Mouse (Mus musculus) ES-E14 (cell line): ENCODE measurements around the gene Lrrc17. TPM values are rescaled to one million over a fixed set of nuclear protein-coding genes. Genes with fewer than 3 reads are reported as not detected.

Source experiments
- DNase-seq: peaks from one replicate; pipeline ENCODE4 v3.0.0-alpha.2; 2013; ENCODE audit warnings: low read depth, low spot score
- H3K27ac ChIP-seq: 2 replicates; pipeline ENCODE4 v1.5.1; 2012; ENCODE audit warnings: low read depth, mild to moderate bottlenecking, low read length, moderate library complexity, mixed read lengths; ENCODE audit not compliant: poor library complexity, insufficient read depth, severe bottlenecking
- H3K36me3 ChIP-seq: 2 replicates; pipeline ENCODE4 v1.6.1; 2012; ENCODE audit warnings: mild to moderate bottlenecking, low read length, moderate library complexity, mixed read lengths; ENCODE audit not compliant: control insufficient read depth, poor library complexity, insufficient read depth, severe bottlenecking
- H3K4me1 ChIP-seq, 2 experiments: fragments of 150-350 bp in 1 of 2; sonication (generic) in 1 of 2; 2 replicates each; pipeline ENCODE4 v1.6.1; 2012; ENCODE audit warnings: low read length in 2 of 2, mild to moderate bottlenecking in 1 of 2, mixed read lengths in 1 of 2; ENCODE audit not compliant: control insufficient read depth in 2 of 2, insufficient read depth in 2 of 2, poor library complexity in 1 of 2
- H3K4me3 ChIP-seq, 2 experiments: fragments of 150-350 bp in 1 of 2; sonication (generic) in 1 of 2; 2 replicates each; pipeline ENCODE4 v1.5.1; 2012; ENCODE audit warnings: low read length in 2 of 2, low read depth in 1 of 2, mild to moderate bottlenecking in 1 of 2, mixed read lengths in 1 of 2; ENCODE audit not compliant: insufficient read depth in 1 of 2, poor library complexity in 1 of 2, severe bottlenecking in 1 of 2
- H3K9ac ChIP-seq: 2 replicates; pipeline ENCODE4 v1.6.1; 2012; ENCODE audit warnings: low read depth, mild to moderate bottlenecking, low read length, mixed read lengths; ENCODE audit not compliant: poor library complexity, insufficient read depth, severe bottlenecking
- H3K9me3 ChIP-seq: fragments of 150-350 bp; sonication (generic); 2 replicates; pipeline ENCODE4 v1.6.1; 2012; ENCODE audit warnings: low read depth, mild to moderate bottlenecking, low read length; ENCODE audit not compliant: control insufficient read depth, insufficient read depth
- CHD2 ChIP-seq: IDR thresholded peaks from 2 replicates; pipeline ENCODE4 v1.6.1; 2014; ENCODE audit warnings: mild to moderate bottlenecking, low read depth, low read length, inconsistent platforms
- HCFC1 ChIP-seq: IDR thresholded peaks from 2 replicates; pipeline ENCODE4 v1.6.1; 2012; ENCODE audit warnings: low read length, inconsistent platforms, borderline replicate concordance; ENCODE audit not compliant: insufficient read depth
- MAFK ChIP-seq: IDR thresholded peaks from 2 replicates; pipeline ENCODE4 v1.6.1; 2014; ENCODE audit warnings: mild to moderate bottlenecking, low read depth, low read length, inconsistent platforms; ENCODE audit not compliant: insufficient read depth
- ZC3H11A ChIP-seq: IDR thresholded peaks from 2 replicates; pipeline ENCODE4 v1.6.1; 2012; ENCODE audit warnings: low read depth, mild to moderate bottlenecking, inconsistent platforms, low read length, borderline replicate concordance
- ZNF384 ChIP-seq: IDR thresholded peaks from 2 replicates; pipeline ENCODE4 v1.6.1; 2012; ENCODE audit warnings: low read depth, low read length, inconsistent platforms
- in situ Hi-C, 2 experiments: fragments of 600-800 bp; cut with MboI; formaldehyde crosslinking; loops; one replicate each; pipeline ENCODE4 v1.15.1; 2025; ENCODE audit warnings: low sequenced_read_pairs in 2 of 2, inconsistent platforms in 1 of 2; ENCODE audit not compliant: unreplicated experiment in 2 of 2
- total RNA-seq: library from RNA; depleted of rRNA; stranded (reverse); fragments of 300-350 nt; gene quantifications from 2 replicates; pipeline ENCODE4 v1.2.3, GENCODE M21; 2012

Gene Lrrc17
- total RNA-seq, 1 experiment, result 0.13 TPM

DNA sequence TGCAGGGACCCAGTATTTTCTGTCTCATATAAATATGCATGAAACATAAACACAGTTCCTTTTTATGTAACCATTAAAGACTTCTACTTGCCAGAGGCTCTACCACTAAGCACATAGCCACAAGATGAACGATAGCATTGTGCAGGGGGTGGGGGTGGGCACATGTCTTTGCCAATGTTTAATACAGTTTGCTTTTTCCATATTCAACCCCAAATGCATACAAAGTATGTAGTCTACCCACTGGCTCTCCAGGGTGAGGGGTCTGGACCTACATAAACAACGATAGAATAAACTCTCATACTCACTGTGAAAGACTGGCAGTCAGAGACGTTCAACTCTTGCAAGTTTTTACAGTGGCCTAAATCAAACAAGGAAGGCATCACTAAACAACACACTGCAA lies 13.1 kb downstream of the Lrrc17 start:
- Histone ChIP-seq H3K9me3 (no peaks in the 10 kb centered on the region), H3K4me1 (no peaks in the 10 kb centered on the region), H3K9ac (no peak overlapping the region), H3K27ac (no peak overlapping the region), H3K4me3 (no peak overlapping the region), H3K36me3 (no peaks in the 10 kb centered on the region)
- TF ChIP-seq CHD2, result no peak
- no peak for TF ChIP-seq HCFC1
- no peak for TF ChIP-seq ZNF384
- no peak for TF ChIP-seq ZC3H11A
- no peak for TF ChIP-seq MAFK
- DNase-seq, result no peak
- in situ Hi-C loops, result no loop called here

DNA sequence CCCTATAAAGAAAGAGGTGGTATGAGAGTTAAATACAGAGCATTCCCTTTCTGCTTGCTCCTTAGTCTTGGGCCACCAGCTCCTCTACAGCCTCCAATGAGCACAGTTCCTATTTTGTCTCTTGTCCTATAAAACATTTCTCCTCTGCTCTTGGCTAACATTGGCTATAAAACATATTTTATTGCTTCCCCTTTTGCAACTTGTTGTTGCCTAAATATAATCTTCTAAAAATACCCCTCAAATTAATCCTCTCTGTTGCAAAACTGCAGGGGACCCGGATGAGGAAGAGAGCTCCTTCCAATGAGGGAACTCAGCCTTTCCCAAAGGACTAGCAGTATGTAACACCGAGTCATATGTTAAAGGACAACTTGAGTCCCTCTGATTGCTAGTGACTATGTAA lies 20.6 kb downstream of the Lrrc17 start:
- TF ChIP-seq ZC3H11A (no peak), HCFC1 (no peak), ZNF384 (no peak), MAFK (no peak), CHD2 (no peak)
- Histone ChIP-seq H3K36me3 (no peaks in the 10 kb centered on the region), H3K9me3 (no peaks in the 10 kb centered on the region), H3K4me3 (no peak overlapping the region), H3K27ac (no peak overlapping the region), H3K9ac (no peak overlapping the region), H3K4me1 (no peaks in the 10 kb centered on the region)
- in situ Hi-C loops, result no loop called here
- DNase-seq, result no peak

DNA sequence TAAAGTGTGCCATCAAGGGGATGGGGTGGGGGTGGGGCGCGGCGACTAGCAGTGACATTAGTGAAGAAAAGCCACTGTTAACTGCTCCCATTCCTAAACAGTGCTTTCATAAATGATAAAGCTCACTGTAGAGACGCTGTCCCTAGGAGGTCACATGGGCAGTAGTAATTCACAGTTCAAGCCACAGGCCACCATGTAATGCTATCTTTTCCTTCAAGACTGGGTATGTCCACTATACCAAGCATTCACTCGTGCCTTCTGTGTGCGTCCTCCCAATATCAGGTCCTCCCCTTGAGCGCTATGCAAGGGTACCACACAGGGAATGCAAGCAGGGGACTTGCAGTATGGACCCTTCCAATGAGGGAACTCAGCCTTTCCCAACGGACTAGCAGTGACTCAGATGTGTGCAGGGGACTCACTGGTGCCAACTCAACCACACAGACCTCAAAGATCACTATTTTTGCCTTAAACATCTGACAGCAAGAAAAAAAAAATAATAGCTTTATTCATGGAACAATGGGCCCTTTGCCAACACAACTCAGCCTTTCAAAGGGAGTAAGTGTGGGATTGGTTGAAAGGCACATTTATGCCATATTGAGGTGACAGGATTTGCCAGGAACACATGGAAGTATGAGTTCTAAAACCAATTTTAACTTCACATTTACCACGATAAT lies 22.2 kb downstream of the Lrrc17 start:
- Histone ChIP-seq H3K4me3 (no peak overlapping the region), H3K9ac (no peak overlapping the region), H3K4me1 (no peaks in the 10 kb centered on the region), H3K9me3 (no peaks in the 10 kb centered on the region), H3K36me3 (no peaks in the 10 kb centered on the region), H3K27ac (no peak overlapping the region)
- in situ Hi-C loops, result no loop called here
- no peak for DNase-seq
- TF ChIP-seq ZNF384, result no peak
- no peak for TF ChIP-seq HCFC1
- TF ChIP-seq ZC3H11A, result no peak
- no peak for TF ChIP-seq MAFK
- TF ChIP-seq CHD2, result no peak

DNA sequence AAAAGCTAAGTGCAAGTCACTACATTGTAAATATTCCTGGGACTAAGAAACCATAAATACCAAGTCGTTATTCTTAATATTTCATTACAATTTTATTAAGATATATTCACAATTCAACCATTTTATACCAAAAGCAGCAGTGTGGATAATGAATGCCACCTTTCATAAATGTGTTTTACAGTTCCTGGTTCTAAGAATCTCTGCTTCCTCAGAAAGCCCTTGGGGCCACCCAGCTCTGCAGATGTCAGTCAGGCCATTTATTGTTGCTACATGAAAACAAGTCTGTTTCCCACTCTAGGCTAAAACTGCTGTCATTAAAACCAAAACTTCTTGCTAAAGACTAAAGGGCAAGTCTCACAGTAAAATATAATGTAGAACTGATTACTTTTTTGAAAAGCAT lies 24.4 kb downstream of the Lrrc17 start:
- Histone ChIP-seq H3K4me3 (no peak overlapping the region), H3K4me1 (no peaks in the 10 kb centered on the region), H3K9me3 (no peaks in the 10 kb centered on the region), H3K27ac (no peak overlapping the region), H3K9ac (no peak overlapping the region), H3K36me3 (no peaks in the 10 kb centered on the region)
- TF ChIP-seq MAFK (no peak), ZNF384 (no peak), CHD2 (no peak), ZC3H11A (no peak), HCFC1 (no peak)
- in situ Hi-C loops, result no loop called here
- DNase-seq, result no peak

DNA sequence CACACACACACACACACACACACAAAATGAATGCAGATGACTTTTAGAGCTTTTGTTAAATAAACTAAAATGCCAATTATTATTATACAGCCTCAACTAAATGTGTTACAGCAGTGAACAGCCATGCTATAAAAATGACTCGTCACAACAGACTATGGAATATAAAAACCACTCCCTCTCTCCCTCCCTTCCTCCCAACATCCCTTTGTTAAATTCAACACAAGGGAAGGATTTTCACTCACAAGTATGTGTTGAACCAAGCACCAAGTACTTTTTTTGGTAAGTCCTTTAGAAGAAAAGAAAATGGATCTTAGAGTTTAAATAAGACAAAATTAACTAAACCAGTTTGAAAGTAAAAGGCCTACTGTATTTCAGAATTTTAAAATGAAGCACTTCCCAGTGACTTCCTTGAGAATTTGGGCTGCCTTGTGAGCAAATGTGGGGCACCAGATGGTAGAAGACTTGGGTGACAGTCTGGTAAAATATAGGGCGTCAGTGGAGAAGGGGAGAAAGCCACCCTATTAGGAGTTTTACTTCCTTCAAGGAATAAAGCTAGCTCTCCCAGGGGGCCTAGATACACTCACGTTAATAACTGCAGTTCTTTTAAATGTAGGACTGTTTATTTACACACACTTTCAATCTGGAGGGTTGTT lies 29.5 kb downstream of the Lrrc17 start:
- no peak for TF ChIP-seq ZNF384
- no peak for TF ChIP-seq CHD2
- no peak for TF ChIP-seq MAFK
- no peak for TF ChIP-seq ZC3H11A
- no peak for TF ChIP-seq HCFC1
- H3K4me3 ChIP-seq, result no peak overlapping the region
- no peak overlapping the region for H3K27ac ChIP-seq
- in situ Hi-C loops, result no loop called here
- H3K36me3 ChIP-seq, result no peaks in the 10 kb centered on the region
- no peaks in the 10 kb centered on the region for H3K4me1 ChIP-seq
- DNase-seq, result no peak
- no peak overlapping the region for H3K9ac ChIP-seq
- H3K9me3 ChIP-seq, result no peaks in the 10 kb centered on the region
